Mouse (Mus musculus) heart, postnatal 0 days (tissue): Measurements from ENCODE around the gene Adat3. TPM values are rescaled to one million over a fixed set of nuclear protein-coding genes. Genes with fewer than 3 reads are reported as not detected.
A peak's percentile ranks its signal among the peaks of the same experiment; 100 is the strongest.

Experiments used
- ATAC-seq: fragments of 200-750 bp; cut with Nextera tagmentation; 2 replicates; pipeline ENCODE4 v1.8.0; 2017; ENCODE audit warnings: low read depth, moderate number of reproducible peaks, moderate library complexity; ENCODE audit not compliant: insufficient read depth
- DNase-seq: peaks from one replicate; pipeline ENCODE4 v3.0.0-alpha.2; 2016; ENCODE audit warnings: low spot score
- H3K27ac ChIP-seq: fragments of 300-500 bp; sonication (generic); 2 replicates; pipeline ENCODE4 v1.5.1; 2014; ENCODE audit warnings: low read depth, mild to moderate bottlenecking
- H3K27me3 ChIP-seq: fragments of 300-500 bp; sonication (generic); 2 replicates; pipeline ENCODE4 v1.6.1; 2014; ENCODE audit warnings: low read length, mixed read lengths; ENCODE audit not compliant: control insufficient read depth, insufficient read depth
- H3K36me3 ChIP-seq: fragments of 300-500 bp; sonication (generic); replicated peaks from 2 replicates; pipeline ENCODE4 v1.6.1; 2014; ENCODE audit warnings: low read length, mixed read lengths; ENCODE audit not compliant: control insufficient read depth, insufficient read depth
- H3K4me1 ChIP-seq: fragments of 300-500 bp; sonication (generic); 2 replicates; pipeline ENCODE4 v1.6.1; 2014; ENCODE audit warnings: antibody characterized with exemption; ENCODE audit not compliant: control insufficient read depth, insufficient read depth
- H3K4me2 ChIP-seq: fragments of 300-500 bp; sonication (generic); 2 replicates; pipeline ENCODE4 v1.6.1; 2014; ENCODE audit warnings: low read depth, mild to moderate bottlenecking, low read length, moderate library complexity
- H3K4me3 ChIP-seq: fragments of 300-500 bp; sonication (generic); 2 replicates; pipeline ENCODE4 v1.5.1; 2014; ENCODE audit warnings: low read depth, low read length
- H3K9ac ChIP-seq: fragments of 300-500 bp; sonication (generic); replicated peaks from 2 replicates; pipeline ENCODE4 v1.6.1; 2014; ENCODE audit warnings: low read depth, low read length, mixed read lengths
- H3K9me3 ChIP-seq: fragments of 300-500 bp; sonication (generic); replicated peaks from 2 replicates; pipeline ENCODE4 v1.6.1; 2016; ENCODE audit warnings: low read length; ENCODE audit not compliant: control insufficient read depth
- CTCF ChIP-seq: IDR thresholded peaks from 2 replicates; pipeline ENCODE4 v1.5.1; 2016; ENCODE audit warnings: antibody characterized with exemption, control low read depth, low read depth
- EP300 ChIP-seq: IDR thresholded peaks from 2 replicates; pipeline ENCODE4 v1.6.1; 2016; ENCODE audit warnings: antibody characterized with exemption, low read depth
- WGBS: fragments of 180-500 bp; shearing (Covaris S2); extraction: QIAGEN DNeasy Blood & Tissue Kit; methylation state at CpG from one replicate; pipeline ENCODE4 v1.1.7; 2014; 5-methylcytosine and 5-hydroxymethylcytosine counted together
- microRNA-seq: library from miRNA; unstranded; fragments of <30 nt; microRNA quantifications from one replicate; pipeline ENCODE4, GENCODE M21; 2016
- polyA plus RNA-seq: library from polyadenylated mRNA; unstranded; fragments of >200 nt; fragmentation: Nextera tagmentation; extraction: Ambion mirVana; gene quantifications from 2 replicates; pipeline ENCODE4 v1.2.1, GENCODE M21; 2015
- total RNA-seq: library from RNA; depleted of rRNA; stranded (reverse); fragments of >200 nt; gene quantifications from 2 replicates; pipeline ENCODE4 v1.2.3, GENCODE M21; 2014; ENCODE audit warnings: low replicate concordance; rRNA removed

The Adat3 gene
- total and polyA plus RNA-seq, 2 experiments from 2014 or later = 2.7 to 4.5 TPM

DNA sequence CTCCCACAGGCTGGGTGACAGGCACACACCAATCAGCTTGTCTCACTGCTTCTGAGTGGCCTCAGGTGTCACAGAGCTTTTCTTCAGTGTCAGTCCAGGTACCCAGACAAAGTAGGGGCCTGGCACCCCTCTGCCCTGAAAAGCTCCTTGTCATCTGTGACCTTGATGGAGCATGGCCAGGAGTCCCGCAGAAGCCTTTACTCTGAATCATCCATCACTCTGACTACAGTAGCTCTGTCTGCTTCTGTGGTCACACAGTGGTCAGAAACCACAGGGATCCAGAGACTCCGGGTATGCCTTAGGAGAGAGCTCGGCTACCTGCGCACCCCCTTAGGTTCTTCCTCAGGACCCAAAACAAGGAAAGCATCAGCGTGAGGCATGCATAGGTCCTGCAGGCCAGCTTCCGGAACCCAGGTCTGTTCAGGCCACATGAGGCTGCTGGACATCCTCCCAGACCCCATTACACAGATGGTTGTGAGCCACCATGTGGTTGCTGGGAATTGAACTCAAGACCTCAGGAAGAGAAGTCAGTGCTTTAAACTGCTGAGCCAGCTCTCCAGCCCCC lies 50.6 kb downstream of the Adat3 start:
- H3K4me3 ChIP-seq = no peak overlapping the region
- no peak for TF ChIP-seq CTCF
- TF ChIP-seq EP300 = no peak
- H3K9ac ChIP-seq = no peak overlapping the region
- peaks cover 11% of the 10 kb centered on the region for H3K4me1 ChIP-seq
- WGBS = 79% methylated on average over 6 of the region's 6 CpGs
- H3K9me3 ChIP-seq = no peaks in the 10 kb centered on the region
- H3K27ac ChIP-seq = no peak overlapping the region
- H3K36me3 ChIP-seq = peaks cover 11% of the 10 kb centered on the region
- DNase-seq = no peak
- H3K27me3 ChIP-seq = no peaks in the 10 kb centered on the region
- H3K4me2 ChIP-seq = no peak overlapping the region
- ATAC-seq = no peak

DNA sequence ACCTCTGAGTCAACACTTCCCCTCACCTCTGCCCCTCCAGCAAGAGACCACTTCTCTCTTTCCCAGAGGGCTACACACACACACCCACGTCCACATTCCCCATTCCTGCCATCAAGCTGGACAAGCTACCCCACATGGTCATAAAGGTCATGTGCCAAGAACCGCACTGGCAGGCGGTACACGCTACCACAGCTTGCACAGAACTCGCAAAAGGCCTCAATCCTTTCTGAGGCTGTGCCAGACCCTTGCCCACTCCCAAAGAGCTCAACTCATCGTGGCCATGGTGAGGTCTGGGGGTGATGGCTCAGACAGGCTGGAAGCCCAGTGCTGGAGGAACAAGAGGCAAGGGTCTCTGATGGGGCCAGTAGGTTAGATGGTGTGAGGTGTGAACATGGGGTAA lies 52.2 kb downstream of the Adat3 start:
- H3K4me1 ChIP-seq = peaks cover 11% of the 10 kb centered on the region
- H3K4me2 ChIP-seq = peak overlapping the region; percentile 87; the same call in 1 of the 2 replicates
- no peak overlapping the region for H3K4me3 ChIP-seq
- ATAC-seq (no peak), DNase-seq (no peak)
- H3K9me3 ChIP-seq = no peaks in the 10 kb centered on the region
- no peak overlapping the region for H3K9ac ChIP-seq
- TF ChIP-seq EP300 = no peak
- TF ChIP-seq CTCF = no peak
- peaks cover 6% of the 10 kb centered on the region; the same call in 1 of the 2 replicates for H3K36me3 ChIP-seq
- 87% methylated on average over 6 of the region's 6 CpGs for WGBS
- H3K27ac ChIP-seq = no peak overlapping the region
- H3K27me3 ChIP-seq = no peaks in the 10 kb centered on the region

DNA sequence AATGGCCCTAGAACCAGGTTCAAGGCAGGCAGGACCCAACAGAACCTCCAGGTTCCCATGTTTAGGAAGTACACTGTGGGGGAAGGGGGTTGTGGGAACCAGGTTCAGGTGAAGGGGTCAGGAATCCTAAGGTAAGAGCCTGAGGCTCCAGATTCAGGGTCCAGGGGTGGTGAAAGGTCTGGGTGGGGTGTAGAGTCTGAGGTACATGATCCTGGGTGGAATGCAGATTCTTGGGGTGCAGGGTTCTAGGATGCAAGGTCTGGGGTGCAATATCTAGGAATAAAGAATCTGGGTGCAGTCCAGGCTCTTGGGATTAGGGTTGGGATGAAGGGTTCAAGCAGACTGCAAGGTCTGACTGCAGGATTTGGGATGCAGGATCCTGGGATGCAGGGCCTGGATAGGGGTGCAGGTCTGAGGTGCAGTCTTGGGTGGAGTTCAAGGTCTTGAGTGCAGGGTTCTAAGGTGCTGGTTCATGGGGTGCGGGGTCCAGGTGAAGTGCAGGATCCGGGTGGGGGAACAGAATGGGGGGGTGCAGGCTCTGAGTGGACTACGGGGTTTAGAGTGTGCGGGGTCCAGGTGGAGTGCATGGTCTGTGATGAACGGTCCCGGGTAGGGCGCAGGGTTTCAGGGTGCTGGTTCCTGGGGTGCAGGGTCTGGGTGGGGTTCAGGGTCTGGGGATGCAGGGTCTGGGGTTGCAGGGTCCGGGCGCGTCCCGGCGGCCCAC lies 52.9 kb downstream of the Adat3 start:
- H3K27me3 ChIP-seq = no peaks in the 10 kb centered on the region
- H3K4me3 ChIP-seq = peak overlapping the region; percentile 87
- peak overlapping the region; percentile 72 for H3K27ac ChIP-seq
- peaks cover 11% of the 10 kb centered on the region for H3K4me1 ChIP-seq
- WGBS = 7% methylated on average over 10 of the region's 12 CpGs
- ATAC-seq (no peak; the same call in 1 of the 2 replicates), DNase-seq (no peak)
- no peak for TF ChIP-seq CTCF
- TF ChIP-seq EP300 = no peak
- H3K9me3 ChIP-seq = no peaks in the 10 kb centered on the region
- peak overlapping the region; percentile 87 for H3K4me2 ChIP-seq
- H3K36me3 ChIP-seq = peaks cover 6% of the 10 kb centered on the region; the same call in 1 of the 2 replicates
- H3K9ac ChIP-seq = peak overlapping the region; percentile 92

DNA sequence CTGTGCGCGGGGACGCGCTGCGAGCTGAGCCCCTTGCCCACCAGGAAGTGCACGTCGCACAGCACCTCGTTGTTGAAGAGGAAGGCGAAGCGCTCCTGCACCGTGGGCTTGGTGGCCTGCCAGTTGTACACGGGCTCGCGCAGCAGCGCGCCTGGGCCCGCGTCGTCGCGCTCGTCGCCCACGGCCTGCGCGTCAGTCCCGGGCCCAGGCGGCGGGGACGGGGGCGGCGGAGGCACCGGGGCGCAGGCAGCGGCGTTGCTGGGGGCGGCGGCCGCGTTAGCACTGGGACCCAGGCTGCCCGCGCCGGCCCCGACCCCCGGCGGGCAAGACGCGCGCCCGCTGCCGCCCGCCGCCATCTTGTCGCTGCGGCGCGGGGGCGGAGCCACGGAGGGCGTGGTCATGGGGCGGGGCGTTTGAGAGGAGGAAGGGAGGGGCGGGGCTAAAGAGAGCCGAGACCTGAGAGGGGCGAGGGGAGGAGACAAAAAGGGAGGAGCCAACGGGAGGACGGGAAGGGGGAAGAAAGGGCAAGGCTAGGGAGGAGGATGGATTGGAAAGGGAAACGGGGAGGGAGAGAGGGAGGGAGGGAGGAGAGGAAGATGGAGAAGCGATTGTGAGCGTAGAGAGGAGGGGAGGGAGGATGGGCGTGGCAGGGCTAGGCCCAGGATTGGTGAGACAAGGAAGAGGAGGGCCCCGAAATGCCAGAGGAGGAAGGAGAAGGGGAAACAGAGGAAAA lies 53.6 kb downstream of the Adat3 start:
- 3% methylated on average over 52 of the region's 72 CpGs for WGBS
- peak overlapping the region; percentile 92 for H3K9ac ChIP-seq

DNA sequence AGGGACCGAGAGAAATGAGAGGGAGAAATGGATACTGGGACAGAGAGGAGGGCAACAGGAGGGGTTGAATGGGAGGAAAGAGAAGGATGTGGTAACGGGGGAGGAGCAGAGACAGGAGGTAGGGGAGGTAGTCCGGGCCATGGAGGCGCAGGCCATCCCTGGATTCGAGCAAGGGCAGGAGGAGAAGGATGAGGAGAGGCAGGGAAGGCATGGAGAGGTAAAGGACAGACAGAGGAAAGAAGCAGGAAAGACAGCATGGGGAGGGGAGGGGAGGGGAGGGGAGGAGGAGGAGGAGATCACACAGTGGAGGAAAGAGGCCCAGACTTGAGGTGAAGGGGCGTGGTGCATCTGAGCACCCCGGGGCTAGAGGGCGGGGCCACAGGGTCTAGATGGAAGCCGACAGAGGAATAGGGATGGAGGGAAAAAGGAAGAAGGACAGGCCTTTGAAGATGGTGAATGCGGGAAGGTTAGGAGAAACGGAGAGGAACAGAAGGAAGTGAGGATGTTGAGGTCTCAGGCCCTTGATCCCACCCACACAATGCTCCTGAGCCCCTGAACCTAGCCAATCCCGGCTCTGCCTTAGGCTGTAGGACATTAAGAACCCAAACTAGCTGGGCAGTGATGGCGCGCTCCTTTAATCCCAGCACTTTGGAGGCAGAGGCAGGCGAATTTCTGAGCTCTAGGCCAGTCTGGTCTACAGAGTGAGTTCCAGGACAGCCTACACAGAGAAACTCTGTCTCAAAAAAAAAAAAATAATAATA lies 54.4 kb downstream of the Adat3 start, which contains the start of gene Btbd2:
Gene Btbd2 (minus strand): TSS at position 209 of the 761 bp plus-strand sequence.
- DNase-seq (no peak), ATAC-seq (peak; percentile 5)
- no peaks in the 10 kb centered on the region for H3K27me3 ChIP-seq
- TF ChIP-seq CTCF = no peak
- no peak for TF ChIP-seq EP300
- H3K36me3 ChIP-seq = peaks cover 3% of the 10 kb centered on the region; the same call in 1 of the 2 replicates
- WGBS = 28% methylated on average over 15 of the region's 15 CpGs
- H3K27ac ChIP-seq = peak within 1 kb of the TSS; percentile 72
- peak within 1 kb of the TSS; percentile 92 for H3K9ac ChIP-seq
- peak within 1 kb of the TSS; percentile 87 for H3K4me2 ChIP-seq
- H3K4me1 ChIP-seq = peaks cover 11% of the 10 kb centered on the region
- peak within 1 kb of the TSS; percentile 87 for H3K4me3 ChIP-seq
- no peaks in the 10 kb centered on the region for H3K9me3 ChIP-seq

More for the DNA sequence above, 53.6 kb downstream of the Adat3 start:
- ATAC-seq (peak; percentile 88), DNase-seq (peak; percentile 100)
- Histone ChIP-seq H3K27ac (peak overlapping the region; percentile 72), H3K4me3 (peak overlapping the region; percentile 87), H3K36me3 (peaks cover 6% of the 10 kb centered on the region; the same call in 1 of the 2 replicates), H3K9me3 (no peaks in the 10 kb centered on the region), H3K4me2 (peak overlapping the region; percentile 87), H3K4me1 (peaks cover 11% of the 10 kb centered on the region), H3K27me3 (no peaks in the 10 kb centered on the region)
- no peak for TF ChIP-seq EP300
- TF ChIP-seq CTCF = no peak

Small RNA genes lying within 50 kb of the gene (microRNA-seq; reads per million reads assigned to microRNA genes)
- not detected for gene Mir6912

Other genes starting within 250 kb of the Adat3 start
- gene Plk5, start 246.4 kb upstream of the Adat3 start, total RNA-seq = 1.7 TPM in 1 of 2 replicates, not detected in the other
- 0.05 TPM in 2 replicates for gene Plk5, start 246.4 kb upstream of the Adat3 start, polyA plus RNA-seq
- 20.0 and 26.4 TPM in 2 replicates for gene Mex3d, start 215.2 kb upstream of the Adat3 start, total RNA-seq
- gene Mex3d, start 215.2 kb upstream of the Adat3 start, polyA plus RNA-seq = 2.2 and 2.9 TPM in 2 replicates
- 35.1 and 35.3 TPM in 2 replicates for gene Mbd3, start 203.3 kb upstream of the Adat3 start, total RNA-seq
- gene Mbd3, start 203.3 kb upstream of the Adat3 start, polyA plus RNA-seq = 75.6 and 78.0 TPM in 2 replicates
- gene Uqcr11, start 196.1 kb upstream of the Adat3 start, total RNA-seq = 1,589 and 2,020 TPM in 2 replicates
- 3,128 and 3,343 TPM in 2 replicates for gene Uqcr11, start 196.1 kb upstream of the Adat3 start, polyA plus RNA-seq
- gene Tcf3, start 169.2 kb upstream of the Adat3 start, total RNA-seq = 77.8 and 91.4 TPM in 2 replicates
- 20.1 and 20.6 TPM in 2 replicates for gene Tcf3, start 169.2 kb upstream of the Adat3 start, polyA plus RNA-seq
- not detected in 2 replicates for gene Onecut3, start 108.0 kb upstream of the Adat3 start, total RNA-seq
- gene Onecut3, start 108.0 kb upstream of the Adat3 start, polyA plus RNA-seq = not detected in 2 replicates
- not detected in 2 replicates for gene Atp8b3, start 63.8 kb upstream of the Adat3 start, total RNA-seq
- gene Atp8b3, start 63.8 kb upstream of the Adat3 start, polyA plus RNA-seq = not detected in 2 replicates
- gene Rexo1, start 41.3 kb upstream of the Adat3 start, total RNA-seq = 13.1 and 17.6 TPM in 2 replicates
- 7.6 TPM in 2 replicates for gene Rexo1, start 41.3 kb upstream of the Adat3 start, polyA plus RNA-seq
- gene Klf16, start 25.6 kb upstream of the Adat3 start, total RNA-seq = 9.3 TPM in 2 replicates
- 3.1 and 3.5 TPM in 2 replicates for gene Klf16, start 25.6 kb upstream of the Adat3 start, polyA plus RNA-seq
- 194 and 462 TPM in 2 replicates for gene Abhd17a, start 12.5 kb upstream of the Adat3 start, total RNA-seq
- gene Abhd17a, start 12.5 kb upstream of the Adat3 start, polyA plus RNA-seq = 88.2 and 88.6 TPM in 2 replicates
- gene Scamp4, start within 50 bp of the Adat3 start, total RNA-seq = 25.8 and 44.5 TPM in 2 replicates
- gene Scamp4, start within 50 bp of the Adat3 start, polyA plus RNA-seq = 39.2 and 39.8 TPM in 2 replicates
- gene Gm49322, start 3.1 kb downstream of the Adat3 start, total RNA-seq = 0.23 and 1.3 TPM in 2 replicates
- 0.33 and 0.38 TPM in 2 replicates for gene Gm49322, start 3.1 kb downstream of the Adat3 start, polyA plus RNA-seq
- gene Csnk1g2, start 20.0 kb downstream of the Adat3 start, total RNA-seq = 141 and 149 TPM in 2 replicates
- gene Csnk1g2, start 20.0 kb downstream of the Adat3 start, polyA plus RNA-seq = 69.1 and 75.6 TPM in 2 replicates
- gene Btbd2, start 54.2 kb downstream of the Adat3 start, total RNA-seq = 92.2 and 108 TPM in 2 replicates
- 36.7 and 40.6 TPM in 2 replicates for gene Btbd2, start 54.2 kb downstream of the Adat3 start, polyA plus RNA-seq
- 150 and 174 TPM in 2 replicates for gene Mknk2, start 75.2 kb downstream of the Adat3 start, total RNA-seq
- 76.9 and 78.3 TPM in 2 replicates for gene Mknk2, start 75.2 kb downstream of the Adat3 start, polyA plus RNA-seq
- 15.0 and 15.6 TPM in 2 replicates for gene Mob3a, start 99.1 kb downstream of the Adat3 start, total RNA-seq
- 10.8 and 11.5 TPM in 2 replicates for gene Mob3a, start 99.1 kb downstream of the Adat3 start, polyA plus RNA-seq
- 6.6 and 6.9 TPM in 2 replicates for gene Izumo4, start 99.3 kb downstream of the Adat3 start, total RNA-seq
- 3.6 and 7.3 TPM in 2 replicates for gene Izumo4, start 99.3 kb downstream of the Adat3 start, polyA plus RNA-seq
- 72.7 and 77.9 TPM in 2 replicates for gene Ap3d1, start 139.4 kb downstream of the Adat3 start, total RNA-seq
- 31.6 and 34.3 TPM in 2 replicates for gene Ap3d1, start 139.4 kb downstream of the Adat3 start, polyA plus RNA-seq
- gene Dot1l, start 152.3 kb downstream of the Adat3 start, total RNA-seq = 19.4 and 32.8 TPM in 2 replicates
- 13.1 and 14.0 TPM in 2 replicates for gene Dot1l, start 152.3 kb downstream of the Adat3 start, polyA plus RNA-seq
- gene Sf3a2, start 195.3 kb downstream of the Adat3 start, total RNA-seq = 8.8 and 12.7 TPM in 2 replicates
- 25.2 and 26.0 TPM in 2 replicates for gene Sf3a2, start 195.3 kb downstream of the Adat3 start, polyA plus RNA-seq
- 29.3 and 50.6 TPM in 2 replicates for gene Plekhj1, start 195.7 kb downstream of the Adat3 start, total RNA-seq
- 41.8 and 44.4 TPM in 2 replicates for gene Plekhj1, start 195.7 kb downstream of the Adat3 start, polyA plus RNA-seq
- 4.0 TPM in 1 of 2 replicates, not detected in the other for gene Amh, start 202.4 kb downstream of the Adat3 start, total RNA-seq
- gene Amh, start 202.4 kb downstream of the Adat3 start, polyA plus RNA-seq = 0.18 and 0.22 TPM in 2 replicates
- gene Jsrp1, start 210.6 kb downstream of the Adat3 start, total RNA-seq = 2.2 TPM in 1 of 2 replicates, not detected in the other
- 2.3 and 2.7 TPM in 2 replicates for gene Jsrp1, start 210.6 kb downstream of the Adat3 start, polyA plus RNA-seq
- 2,373 and 2,460 TPM in 2 replicates for gene Oaz1, start 223.8 kb downstream of the Adat3 start, total RNA-seq
- gene Oaz1, start 223.8 kb downstream of the Adat3 start, polyA plus RNA-seq = 1,975 and 1,990 TPM in 2 replicates
- gene Lingo3, start 241.2 kb downstream of the Adat3 start, total RNA-seq = 0.92 and 4.2 TPM in 2 replicates
- gene Lingo3, start 241.2 kb downstream of the Adat3 start, polyA plus RNA-seq = 1.1 and 1.5 TPM in 2 replicates